Mouse (Mus musculus) lung, postnatal 0 days (tissue): ENCODE measurements around the gene Gars.

Experiments used
- CTCF ChIP-seq: IDR thresholded peaks from 2 replicates; pipeline ENCODE4 v1.5.1; 2016; ENCODE audit warnings: antibody characterized with exemption, mild to moderate bottlenecking
- EP300 ChIP-seq: IDR thresholded peaks from 2 replicates; pipeline ENCODE4 v1.6.1; 2016; ENCODE audit warnings: antibody characterized with exemption, mild to moderate bottlenecking, control low read depth

DNA sequence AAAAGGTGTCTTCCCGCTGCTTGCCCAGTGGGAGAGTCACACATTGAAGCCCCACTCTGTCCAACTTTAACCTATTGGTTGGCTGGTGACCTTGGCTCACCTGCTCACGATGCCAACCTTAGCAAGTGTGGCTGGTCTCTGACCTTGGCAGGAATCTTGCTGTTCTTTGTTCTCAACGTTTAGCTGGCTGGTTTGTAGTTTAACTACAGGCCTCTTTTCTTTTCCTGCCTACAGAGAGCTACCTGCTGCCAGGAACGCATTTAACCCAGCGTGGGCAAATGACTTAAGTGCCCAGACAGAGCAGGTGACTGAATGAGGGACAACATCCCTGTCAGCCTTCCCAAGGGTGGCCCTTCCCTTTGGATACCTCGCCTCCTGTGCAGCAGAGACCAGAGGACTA lies 40.1 kb upstream of the Gars start:
- TF ChIP-seq CTCF (no peak), EP300 (no peak)
